Mouse (Mus musculus) natural killer cell, adult 2 months (primary cell): ENCODE results near the gene Cyp27b1.
"Not testable (repeated sequence)": the region's sequence is repeated elsewhere in the genome, so short reads cannot be mapped to it uniquely, and the experiment has no call there.

ENCODE experiments used
- DNase-seq, 2 experiments: peaks; one replicate each; pipeline ENCODE4 v3.0.0; 2022; ENCODE audit warnings: low spot score in 2 of 2

The Cyp27b1 gene

DNA sequence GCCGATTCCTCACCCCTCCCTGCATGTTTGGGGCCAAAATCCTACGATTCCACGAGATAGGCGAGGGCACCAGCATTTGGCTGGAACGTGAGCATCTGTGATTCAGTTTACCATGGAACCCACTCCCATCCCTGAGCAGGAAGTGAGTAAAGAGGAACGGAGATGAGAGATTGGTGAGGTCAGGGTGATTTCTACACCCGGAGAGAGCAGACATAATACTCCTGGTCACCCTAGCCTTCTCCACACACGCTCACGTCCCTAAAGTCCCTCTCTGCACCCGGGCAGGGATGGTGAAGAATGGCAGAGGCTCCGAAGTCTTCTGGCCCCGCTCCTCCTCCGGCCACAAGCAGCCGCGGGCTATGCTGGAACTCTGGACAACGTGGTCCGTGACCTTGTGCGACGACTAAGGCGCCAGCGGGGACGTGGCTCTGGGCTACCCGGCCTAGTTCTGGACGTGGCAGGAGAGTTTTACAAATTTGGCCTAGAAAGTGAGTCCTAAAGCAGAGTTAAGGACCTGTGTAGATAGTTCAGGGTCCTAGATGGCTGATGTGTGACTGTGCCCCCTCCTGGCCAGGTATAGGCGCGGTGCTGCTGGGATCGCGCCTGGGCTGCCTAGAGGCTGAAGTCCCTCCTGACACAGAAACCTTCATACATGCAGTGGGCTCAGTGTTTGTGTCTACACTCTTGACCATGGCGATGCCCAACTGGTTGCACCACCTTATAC is 1.5 kb downstream of the Cyp27b1 start:
- DNase-seq = no peak

- DNase-seq = no peak
Measured at GRCm38 (mm10) chr10:127050119-127050474, 2.0 kb downstream of the Cyp27b1 start.

GRCm38 (mm10) chr10:127054646-127055045 is 6.6 kb downstream of the Cyp27b1 start:
- DNase-seq = no peak

DNA sequence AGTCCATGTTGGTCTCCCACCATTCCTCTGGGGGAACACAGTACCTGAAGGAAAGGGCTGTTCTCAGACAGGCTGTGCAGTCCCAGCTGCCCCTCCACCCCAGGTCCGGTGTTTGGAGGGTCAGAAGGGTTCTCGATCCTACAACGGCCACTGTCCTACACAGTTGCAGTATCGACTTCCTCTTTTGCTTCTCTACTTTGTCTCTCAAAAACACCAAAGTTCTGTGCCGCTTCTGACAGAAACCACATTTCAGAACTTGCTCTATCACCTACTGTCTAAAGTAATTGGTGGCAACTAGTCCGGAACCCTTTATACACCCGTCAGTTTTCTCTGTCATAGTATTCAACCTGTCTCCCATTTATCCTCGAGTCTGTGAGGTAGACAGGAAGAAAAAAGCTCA is 7.4 kb downstream of the Cyp27b1 start:
- no peak for DNase-seq

DNA sequence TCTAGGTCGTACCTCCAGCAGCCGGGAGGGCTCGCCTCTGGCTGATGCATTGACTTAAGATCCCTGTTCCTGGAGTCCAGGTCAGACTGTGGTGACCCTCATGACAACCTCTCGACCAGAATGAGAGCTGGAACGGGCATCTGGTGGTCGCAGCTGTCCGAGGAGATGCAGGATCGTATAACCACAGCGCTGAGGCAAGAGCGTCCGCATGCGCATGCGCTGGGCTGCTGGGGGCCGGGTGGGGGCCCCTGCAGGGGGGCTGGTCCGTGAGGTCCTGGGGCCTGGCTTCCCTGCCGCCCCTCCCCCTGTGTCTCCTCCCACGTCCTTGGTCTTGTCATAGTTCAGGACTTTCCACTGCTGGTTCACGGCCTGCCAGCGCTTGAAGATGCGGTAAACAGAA is 8.4 kb downstream of the Cyp27b1 start:
- DNase-seq = no peak

- DNase-seq = peak; percentile 71 to 82
Measured at GRCm38 (mm10) chr10:127058161-127058560, 10.1 kb downstream of the Cyp27b1 start.

DNA sequence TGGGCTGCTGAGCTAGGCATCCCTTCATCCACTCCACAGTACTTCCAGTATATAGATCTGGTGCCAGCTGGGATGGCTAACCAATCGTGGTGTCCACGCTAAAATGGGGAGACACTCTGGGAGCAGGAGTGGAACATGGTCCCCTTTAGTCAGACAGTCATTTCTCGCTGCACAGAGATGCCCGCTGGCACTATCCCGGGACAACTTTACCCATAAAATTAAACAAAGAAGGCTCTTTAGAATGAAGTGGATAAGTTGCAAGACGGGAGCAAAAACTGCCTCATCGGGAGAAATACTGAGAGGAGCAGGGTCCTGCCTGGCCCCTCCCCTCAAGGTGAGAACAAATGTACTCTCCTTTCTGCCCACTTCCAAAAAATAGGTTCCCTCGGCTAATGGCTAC is 10.7 kb downstream of the Cyp27b1 start:
- DNase-seq = no peak

DNA sequence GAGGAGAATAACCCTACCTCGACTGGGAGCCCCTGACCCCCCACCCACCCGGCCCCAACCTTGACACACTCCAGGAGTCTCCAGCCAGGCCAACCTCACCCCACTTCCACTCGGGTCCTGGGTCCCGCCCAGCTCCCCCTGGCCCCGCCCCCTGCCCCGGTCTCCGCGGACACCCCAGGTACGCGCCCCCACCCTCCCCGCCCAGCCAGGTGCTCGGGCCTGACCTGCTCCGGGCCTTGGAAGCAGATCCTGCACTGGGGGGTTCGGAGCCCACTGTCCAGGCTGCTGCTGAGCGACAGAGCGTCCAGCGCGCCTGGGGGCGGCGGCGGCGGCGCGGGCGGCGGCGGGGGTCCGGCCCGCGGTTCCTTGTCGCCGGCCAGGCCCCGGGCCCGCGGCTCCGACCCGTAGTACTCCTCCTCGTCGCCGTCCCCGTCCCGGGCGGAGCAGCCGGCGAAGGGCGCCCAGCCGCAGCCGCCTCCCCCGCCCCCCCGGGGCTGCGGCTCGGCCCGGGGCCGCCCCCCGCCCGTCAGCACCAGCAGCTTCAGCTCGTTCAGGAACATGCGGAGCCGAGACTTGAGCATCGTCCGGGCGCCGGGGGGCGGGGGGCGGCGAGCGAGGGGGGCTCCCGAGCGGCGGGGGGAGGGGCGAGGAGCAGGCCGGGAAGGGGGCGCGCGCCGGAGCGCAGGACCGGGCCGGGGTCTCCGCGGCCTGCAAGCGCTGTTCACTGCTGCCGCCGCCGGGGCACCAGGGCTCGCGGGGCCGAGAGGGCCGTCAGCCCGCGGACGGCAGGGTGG is 11.3 kb downstream of the Cyp27b1 start:
- no peak for DNase-seq

DNA sequence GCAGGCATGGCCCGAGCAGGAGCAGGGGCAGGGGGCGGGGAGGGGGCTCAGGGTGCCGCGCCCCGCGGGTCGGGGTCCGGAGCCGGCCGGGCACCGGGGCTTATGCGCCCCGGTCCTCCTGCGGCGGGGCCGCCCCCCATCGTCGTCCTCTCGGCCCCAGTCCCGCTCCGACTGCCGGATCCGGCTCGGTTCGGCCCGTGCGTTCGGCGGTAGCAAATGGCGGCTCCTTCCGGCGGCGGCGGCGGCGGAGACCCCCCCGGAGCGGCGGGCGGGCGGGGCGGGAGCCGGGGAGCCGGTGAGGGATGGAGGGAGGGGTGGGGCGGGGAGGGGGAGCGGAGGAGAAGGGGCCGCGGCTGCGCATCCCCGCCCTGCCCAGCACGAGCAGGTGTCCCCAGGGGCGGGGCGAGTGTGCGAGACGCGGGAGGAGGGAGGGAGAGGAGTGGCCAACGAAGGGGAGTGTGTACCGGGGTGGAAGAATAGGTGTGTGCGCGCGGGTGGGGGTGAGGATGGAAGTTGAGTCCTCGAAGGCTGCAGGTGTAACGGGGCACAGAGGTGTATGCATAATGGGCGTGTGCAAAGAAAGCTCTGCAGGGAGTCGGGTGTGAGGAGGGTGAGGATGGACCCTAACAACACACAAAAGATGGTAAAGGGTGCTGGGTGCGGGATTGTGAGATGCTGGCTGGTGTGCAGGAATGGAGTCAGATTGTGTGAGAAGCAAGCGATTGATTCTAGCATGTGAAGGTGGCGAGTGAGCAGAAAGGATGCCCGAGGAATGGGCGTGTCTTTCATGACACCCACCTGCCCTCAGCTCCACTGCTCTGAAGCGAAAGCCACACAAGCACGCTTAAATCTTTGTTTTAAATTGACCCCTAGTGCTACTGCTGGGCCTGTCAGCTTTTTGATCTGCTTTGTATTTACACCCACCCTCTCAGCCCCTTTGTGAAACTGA is 12.2 kb downstream of the Cyp27b1 start, which contains the start of gene March9:
Gene March9 (minus strand): TSS at position 217 of the 949 bp plus-strand sequence.
- peak; percentile 27 to 58 for DNase-seq

- DNase-seq = no peak
Measured at GRCm38 (mm10) chr10:127061085-127061484, 13.0 kb downstream of the Cyp27b1 start.

- DNase-seq = no peak
Measured at GRCm38 (mm10) chr10:127061513-127061912, 13.5 kb downstream of the Cyp27b1 start.

- DNase-seq = not testable (repeated sequence)
Measured at GRCm38 (mm10) chr10:127062101-127062500, 14.1 kb downstream of the Cyp27b1 start.

DNA sequence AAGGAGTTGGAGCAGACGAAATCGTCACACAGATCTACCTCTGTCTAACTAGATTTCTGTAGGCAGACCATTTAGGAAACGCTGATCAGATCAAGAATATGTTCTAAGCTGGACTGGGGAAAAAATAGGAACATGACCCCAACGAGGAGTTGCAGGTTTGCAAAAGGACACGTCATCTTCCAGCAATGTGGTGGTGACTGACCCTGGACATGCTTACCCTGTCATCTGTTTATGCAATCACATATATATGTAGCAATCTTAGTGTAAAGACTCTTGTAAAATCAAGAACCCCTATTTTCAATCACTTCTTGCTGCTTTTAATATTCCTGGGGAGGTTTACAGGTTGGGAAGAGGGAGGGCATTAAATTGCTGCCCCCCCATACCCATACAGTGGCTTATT is 14.5 kb downstream of the Cyp27b1 start:
- DNase-seq = no peak

GRCm38 (mm10) chr10:127063239-127063872 is 15.3 kb downstream of the Cyp27b1 start, which contains the start of gene Cdk4:
Gene Cdk4 (plus strand): TSS chr10:127063534.
- DNase-seq = peak; percentile 97 to 99

- DNase-seq = peak in 1 of 2 experiments; percentile 21
Measured at GRCm38 (mm10) chr10:127063913-127064870, 16.1 kb downstream of the Cyp27b1 start.

- no peak for DNase-seq
Measured at GRCm38 (mm10) chr10:127065981-127066380, 17.9 kb downstream of the Cyp27b1 start.

- DNase-seq = no peak
Measured at GRCm38 (mm10) chr10:127066519-127067018, 18.5 kb downstream of the Cyp27b1 start.

- no peak for DNase-seq
Measured at GRCm38 (mm10) chr10:127068360-127069038, 20.4 kb downstream of the Cyp27b1 start.
